Mouse (Mus musculus) layer of hippocampus, adult 8-10 months (tissue): ENCODE measurements around the gene Fgfr2. TPM values are rescaled to one million over a fixed set of nuclear protein-coding genes. Genes with fewer than 3 reads are reported as not detected.

Source experiments
- DNase-seq, 2 experiments: peaks; one replicate each; pipeline ENCODE4 v3.0.0; 2022; ENCODE audit warnings: low spot score in 2 of 2
- total RNA-seq, 4 experiments: library from RNA; stranded (reverse); gene quantifications; 2 replicates each; pipeline ENCODE4 v1.2.4; 2022

Gene Fgfr2
- total RNA-seq, 4 experiments from 2014 or later, result 60.7 to 72.9 (median 65.8) TPM

- no peak for DNase-seq
Measured at GRCm38 (mm10) chr7:132384736-132385455, 738.3 kb downstream of the Fgfr2 start.

- no peak for DNase-seq
Measured at GRCm38 (mm10) chr7:132380634-132381336, 742.4 kb downstream of the Fgfr2 start.

- peak; percentile 54 for DNase-seq
Measured at GRCm38 (mm10) chr7:132377913-132378312, 745.2 kb downstream of the Fgfr2 start.

GRCm38 (mm10) chr7:132373594-132374378, 749.4 kb downstream of the Fgfr2 start:
- no peak for DNase-seq

- DNase-seq, result peak in 1 of 2 experiments; percentile 19
Measured at GRCm38 (mm10) chr7:132372752-132373513, 750.2 kb downstream of the Fgfr2 start.

- DNase-seq, result no peak
Measured at GRCm38 (mm10) chr7:132371832-132372231, 751.3 kb downstream of the Fgfr2 start.

GRCm38 (mm10) chr7:132369784-132370183, 753.4 kb downstream of the Fgfr2 start:
- DNase-seq, result no peak

GRCm38 (mm10) chr7:132368859-132369258, 754.3 kb downstream of the Fgfr2 start:
- no peak for DNase-seq

GRCm38 (mm10) chr7:132367344-132367743, 755.8 kb downstream of the Fgfr2 start:
- DNase-seq, result no peak

GRCm38 (mm10) chr7:132365703-132366384, 757.3 kb downstream of the Fgfr2 start:
- DNase-seq, result no peak

- DNase-seq, result no peak
Measured at GRCm38 (mm10) chr7:132365111-132365510, 758.0 kb downstream of the Fgfr2 start.

GRCm38 (mm10) chr7:132364506-132364905, 758.6 kb downstream of the Fgfr2 start:
- DNase-seq, result no peak

- DNase-seq, result no peak
Measured at GRCm38 (mm10) chr7:132360336-132360735, 762.8 kb downstream of the Fgfr2 start.

- no peak for DNase-seq
Measured at GRCm38 (mm10) chr7:132358709-132359108, 764.4 kb downstream of the Fgfr2 start.

- no peak for DNase-seq
Measured at GRCm38 (mm10) chr7:132358250-132358649, 764.9 kb downstream of the Fgfr2 start.

- no peak for DNase-seq
Measured at GRCm38 (mm10) chr7:132357841-132358237, 765.3 kb downstream of the Fgfr2 start.

- no peak for DNase-seq
Measured at GRCm38 (mm10) chr7:132356881-132357840, 766.0 kb downstream of the Fgfr2 start.

GRCm38 (mm10) chr7:132356185-132356584, 767.0 kb downstream of the Fgfr2 start:
- no peak for DNase-seq

GRCm38 (mm10) chr7:132355767-132356166, 767.4 kb downstream of the Fgfr2 start:
- no peak for DNase-seq
